Mouse (Mus musculus) frontal cortex, adult (tissue): ENCODE results near the gene Ackr3.

Experiments
- ATAC-seq: cut with Nextera tagmentation; 2 replicates; pipeline ENCODE4 v1.9.2; 2017; ENCODE audit warnings: mild to moderate bottlenecking, moderate library complexity, mixed read lengths; ENCODE audit not compliant: low TSS enrichment

Ackr3 gene

GRCm38 (mm10) chr1:90203783-90204690, at the start of gene Ackr3:
Gene Ackr3, plus strand, starts transcription at chr1:90203980.
- ATAC-seq, result peak; percentile 83

GRCm38 (mm10) chr1:90156589-90156988, 47.2 kb upstream of the Ackr3 start:
- ATAC-seq, result no peak

- ATAC-seq, result no peak
Observed at GRCm38 (mm10) chr1:90159927-90160326, 43.9 kb upstream of the Ackr3 start.

GRCm38 (mm10) chr1:90161623-90162022, 42.2 kb upstream of the Ackr3 start:
- ATAC-seq, result no peak

- no peak for ATAC-seq
Observed at GRCm38 (mm10) chr1:90162379-90162857, 41.4 kb upstream of the Ackr3 start.

- no peak for ATAC-seq
Observed at GRCm38 (mm10) chr1:90163161-90163560, 40.6 kb upstream of the Ackr3 start.

GRCm38 (mm10) chr1:90164319-90164718, 39.5 kb upstream of the Ackr3 start:
- no peak for ATAC-seq

GRCm38 (mm10) chr1:90174338-90174737, 29.4 kb upstream of the Ackr3 start:
- ATAC-seq, result no peak

GRCm38 (mm10) chr1:90176223-90176622, 27.6 kb upstream of the Ackr3 start:
- ATAC-seq, result peak; percentile 47; the same call in 1 of the 2 replicates

- ATAC-seq, result no peak
Observed at GRCm38 (mm10) chr1:90177565-90177964, 26.2 kb upstream of the Ackr3 start.

GRCm38 (mm10) chr1:90177978-90178377, 25.8 kb upstream of the Ackr3 start:
- ATAC-seq, result no peak

GRCm38 (mm10) chr1:90180479-90180878, 23.3 kb upstream of the Ackr3 start:
- ATAC-seq, result no peak

- ATAC-seq, result no peak
Observed at GRCm38 (mm10) chr1:90180966-90181699, 22.6 kb upstream of the Ackr3 start.

- no peak for ATAC-seq
Observed at GRCm38 (mm10) chr1:90182521-90182920, 21.3 kb upstream of the Ackr3 start.

- ATAC-seq, result no peak
Observed at GRCm38 (mm10) chr1:90183602-90184001, 20.2 kb upstream of the Ackr3 start.

- no peak for ATAC-seq
Observed at GRCm38 (mm10) chr1:90186173-90186572, 17.6 kb upstream of the Ackr3 start.

GRCm38 (mm10) chr1:90186874-90187273, 16.9 kb upstream of the Ackr3 start:
- ATAC-seq, result no peak

- no peak for ATAC-seq
Observed at GRCm38 (mm10) chr1:90189046-90189445, 14.7 kb upstream of the Ackr3 start.

GRCm38 (mm10) chr1:90201246-90201645, 2.5 kb upstream of the Ackr3 start:
- ATAC-seq, result no peak

GRCm38 (mm10) chr1:90201655-90202054, 2.1 kb upstream of the Ackr3 start:
- ATAC-seq, result no peak

- ATAC-seq, result no peak
Observed at GRCm38 (mm10) chr1:90202207-90202978, 1.4 kb upstream of the Ackr3 start.

GRCm38 (mm10) chr1:90203341-90203740, 439 bp upstream of the Ackr3 start:
- ATAC-seq, result no peak
